Mouse (Mus musculus): ENCODE data around the gene Olfr113. TPM values are rescaled to one million over a fixed set of nuclear protein-coding genes. Genes with fewer than 3 reads are reported as not detected.
"Not testable (repeated sequence)": the region's sequence is repeated elsewhere in the genome, so short reads cannot be mapped to it uniquely, and the experiment has no call there.

The Olfr113 gene
- polyA plus RNA-seq (2015; fragmentation: Nextera tagmentation; extraction: Ambion mirVana) = not detected in 2 replicates

- no peak for ATAC-seq
- H3K4me2 ChIP-seq (ENCODE audit: low read length) = no peak within 1 kb of the TSS
- no peak within 1 kb of the TSS for H3K4me3 ChIP-seq (replicated peaks; ENCODE audit: low read length)
- H3K36me3 ChIP-seq (ENCODE audit: control insufficient read depth, insufficient read depth) = no peaks in the 10 kb centered on the region
- no peak within 1 kb of the TSS for H3K27ac ChIP-seq (ENCODE audit: low read length)
- H3K4me1 ChIP-seq (replicated peaks; ENCODE audit: control insufficient read depth, insufficient read depth, low read length) = no peaks in the 10 kb centered on the region
- no peaks in the 10 kb centered on the region for H3K9me3 ChIP-seq (ENCODE audit: control insufficient read depth, low read length)
- no peak within 1 kb of the TSS for H3K9ac ChIP-seq (replicated peaks; ENCODE audit: low read depth, low read length)
- no peaks in the 10 kb centered on the region for H3K27me3 ChIP-seq (replicated peaks; ENCODE audit: control insufficient read depth, insufficient read depth, low read length)
These were observed at the start of gene Olfr113 for GRCm38 (mm10) chr17:37577563-37577962. Gene Olfr113, minus strand, starts transcription at chr17:37577663.

- Histone ChIP-seq H3K9ac (replicated peaks; ENCODE audit: low read depth, low read length) (no peak within 1 kb of the TSS), H3K27me3 (replicated peaks; ENCODE audit: control insufficient read depth, insufficient read depth, low read length) (no peaks in the 10 kb centered on the region), H3K27ac (ENCODE audit: low read length) (no peak within 1 kb of the TSS), H3K4me1 (replicated peaks; ENCODE audit: control insufficient read depth, insufficient read depth, low read length) (no peaks in the 10 kb centered on the region), H3K4me2 (ENCODE audit: low read length) (no peak within 1 kb of the TSS), H3K36me3 (ENCODE audit: control insufficient read depth, insufficient read depth) (no peaks in the 10 kb centered on the region), H3K4me3 (replicated peaks; ENCODE audit: low read length) (no peak within 1 kb of the TSS), H3K9me3 (ENCODE audit: control insufficient read depth, low read length) (no peaks in the 10 kb centered on the region)
- no peak for ATAC-seq
- WGBS = 83% methylated on average over 2 of the region's 2 CpGs
These were observed 49.5 kb upstream of the Olfr113 start, which contains the start of the genes Olfr115 and Olfr116 for GRCm38 (mm10) chr17:37627009-37627408. Gene Olfr115, minus strand, starts transcription at chr17:37627109. Gene Olfr116, minus strand, starts transcription at chr17:37627199.

- no peak within 1 kb of the TSS for H3K27ac ChIP-seq (ENCODE audit: low read length)
- no peak within 1 kb of the TSS for H3K4me3 ChIP-seq (replicated peaks; ENCODE audit: low read length)
- H3K9ac ChIP-seq (replicated peaks; ENCODE audit: low read depth, low read length) = no peak within 1 kb of the TSS
- no peaks in the 10 kb centered on the region for H3K4me1 ChIP-seq (replicated peaks; ENCODE audit: control insufficient read depth, insufficient read depth, low read length)
- no peaks in the 10 kb centered on the region for H3K27me3 ChIP-seq (replicated peaks; ENCODE audit: control insufficient read depth, insufficient read depth, low read length)
- no peak within 1 kb of the TSS for H3K4me2 ChIP-seq (ENCODE audit: low read length)
- no peak for ATAC-seq
- no peaks in the 10 kb centered on the region for H3K9me3 ChIP-seq (ENCODE audit: control insufficient read depth, low read length)
- H3K36me3 ChIP-seq (ENCODE audit: control insufficient read depth, insufficient read depth) = no peaks in the 10 kb centered on the region
These were observed 15.2 kb upstream of the Olfr113 start, which contains the start of gene Olfr114 for GRCm38 (mm10) chr17:37592643-37593042. Gene Olfr114, minus strand, starts transcription at chr17:37592743.

GRCm38 (mm10) chr17:37569351-37569750 lies 8.1 kb downstream of the Olfr113 start, which contains the start of gene Olfr112:
Gene Olfr112, minus strand, starts transcription at chr17:37569451.
- no peak within 1 kb of the TSS for H3K4me2 ChIP-seq (ENCODE audit: low read length)

GRCm38 (mm10) chr17:37558913-37559615 lies 18.4 kb downstream of the Olfr113 start:
- H3K4me1 ChIP-seq (replicated peaks; ENCODE audit: control insufficient read depth, insufficient read depth, low read length) = no peaks in the 10 kb centered on the region
- H3K4me2 ChIP-seq (ENCODE audit: low read length) = no peak overlapping the region
- no peaks in the 10 kb centered on the region for H3K27me3 ChIP-seq (replicated peaks; ENCODE audit: control insufficient read depth, insufficient read depth, low read length)
- WGBS = 56% methylated on average over 1 of the region's 1 CpGs
- no peaks in the 10 kb centered on the region for H3K36me3 ChIP-seq (ENCODE audit: control insufficient read depth, insufficient read depth)
- H3K27ac ChIP-seq (ENCODE audit: low read length) = no peak overlapping the region
- no peak for ATAC-seq
- no peak overlapping the region for H3K9ac ChIP-seq (replicated peaks; ENCODE audit: low read depth, low read length)
- H3K9me3 ChIP-seq (ENCODE audit: control insufficient read depth, low read length) = no peaks in the 10 kb centered on the region
- H3K4me3 ChIP-seq (replicated peaks; ENCODE audit: low read length) = no peak overlapping the region

More at GRCm38 (mm10) chr17:37569351-37569750, 8.1 kb downstream of the Olfr113 start, which contains the start of gene Olfr112:
- Histone ChIP-seq H3K36me3 (ENCODE audit: control insufficient read depth, insufficient read depth) (no peaks in the 10 kb centered on the region), H3K4me3 (replicated peaks; ENCODE audit: low read length) (no peak within 1 kb of the TSS), H3K9ac (replicated peaks; ENCODE audit: low read depth, low read length) (no peak within 1 kb of the TSS), H3K27ac (ENCODE audit: low read length) (no peak within 1 kb of the TSS), H3K9me3 (ENCODE audit: control insufficient read depth, low read length) (no peaks in the 10 kb centered on the region), H3K27me3 (replicated peaks; ENCODE audit: control insufficient read depth, insufficient read depth, low read length) (no peaks in the 10 kb centered on the region), H3K4me1 (replicated peaks; ENCODE audit: control insufficient read depth, insufficient read depth, low read length) (no peaks in the 10 kb centered on the region)
- no peak for ATAC-seq

- Histone ChIP-seq H3K4me3 (replicated peaks; ENCODE audit: low read length) (no peak overlapping the region), H3K9ac (replicated peaks; ENCODE audit: low read depth, low read length) (no peak overlapping the region), H3K36me3 (ENCODE audit: control insufficient read depth, insufficient read depth) (no peaks in the 10 kb centered on the region), H3K27ac (ENCODE audit: low read length) (no peak overlapping the region), H3K27me3 (replicated peaks; ENCODE audit: control insufficient read depth, insufficient read depth, low read length) (no peaks in the 10 kb centered on the region), H3K4me1 (replicated peaks; ENCODE audit: control insufficient read depth, insufficient read depth, low read length) (no peaks in the 10 kb centered on the region), H3K4me2 (ENCODE audit: low read length) (no peak overlapping the region), H3K9me3 (ENCODE audit: control insufficient read depth, low read length) (no peaks in the 10 kb centered on the region)
- ATAC-seq = no peak
- WGBS = 37% methylated on average over 3 of the region's 3 CpGs
These were observed 33.5 kb downstream of the Olfr113 start for GRCm38 (mm10) chr17:37543800-37544435.

- Histone ChIP-seq H3K27me3 (replicated peaks; ENCODE audit: control insufficient read depth, insufficient read depth, low read length) (no peaks in the 10 kb centered on the region), H3K4me2 (ENCODE audit: low read length) (no peak overlapping the region), H3K4me3 (replicated peaks; ENCODE audit: low read length) (no peak overlapping the region), H3K9me3 (ENCODE audit: control insufficient read depth, low read length) (no peaks in the 10 kb centered on the region), H3K9ac (replicated peaks; ENCODE audit: low read depth, low read length) (no peak overlapping the region), H3K36me3 (ENCODE audit: control insufficient read depth, insufficient read depth) (no peaks in the 10 kb centered on the region), H3K4me1 (replicated peaks; ENCODE audit: control insufficient read depth, insufficient read depth, low read length) (no peaks in the 10 kb centered on the region), H3K27ac (ENCODE audit: low read length) (no peak overlapping the region)
- ATAC-seq = no peak
- WGBS = 71% methylated on average over 4 of the region's 4 CpGs
These were observed 35.9 kb downstream of the Olfr113 start for GRCm38 (mm10) chr17:37541454-37542119.

- H3K27ac ChIP-seq (ENCODE audit: low read length); H3K4me3 ChIP-seq (replicated peaks; ENCODE audit: low read length); H3K4me1 ChIP-seq (replicated peaks; ENCODE audit: control insufficient read depth, insufficient read depth, low read length); ATAC-seq; H3K4me2 ChIP-seq (ENCODE audit: low read length); H3K27me3 ChIP-seq (replicated peaks; ENCODE audit: control insufficient read depth, insufficient read depth, low read length); H3K9me3 ChIP-seq (ENCODE audit: control insufficient read depth, low read length); H3K9ac ChIP-seq (replicated peaks; ENCODE audit: low read depth, low read length); H3K36me3 ChIP-seq (ENCODE audit: control insufficient read depth, insufficient read depth): not testable (repeated sequence)
- 64% methylated on average over 1 of the region's 1 CpGs for WGBS
These were observed 39.0 kb downstream of the Olfr113 start for GRCm38 (mm10) chr17:37538416-37538815.

- H3K4me2 ChIP-seq (ENCODE audit: low read length) = no peak overlapping the region
These were observed 42.3 kb downstream of the Olfr113 start for GRCm38 (mm10) chr17:37535173-37535572.

More at GRCm38 (mm10) chr17:37535173-37535572, 42.3 kb downstream of the Olfr113 start:
- no peaks in the 10 kb centered on the region for H3K4me1 ChIP-seq (replicated peaks; ENCODE audit: control insufficient read depth, insufficient read depth, low read length)
- no peak for ATAC-seq
- H3K4me3 ChIP-seq (replicated peaks; ENCODE audit: low read length) = no peak overlapping the region
- H3K27me3 ChIP-seq (replicated peaks; ENCODE audit: control insufficient read depth, insufficient read depth, low read length) = no peaks in the 10 kb centered on the region
- H3K36me3 ChIP-seq (ENCODE audit: control insufficient read depth, insufficient read depth) = no peaks in the 10 kb centered on the region
- H3K9ac ChIP-seq (replicated peaks; ENCODE audit: low read depth, low read length) = no peak overlapping the region
- H3K27ac ChIP-seq (ENCODE audit: low read length) = no peak overlapping the region
- H3K9me3 ChIP-seq (ENCODE audit: control insufficient read depth, low read length) = no peaks in the 10 kb centered on the region
